Mouse (Mus musculus) liver, postnatal 0 days (tissue): ENCODE data around the gene Scamp1.

ENCODE experiments used
- CTCF ChIP-seq: sonication (generic); IDR thresholded peaks from 2 replicates; pipeline ENCODE4 v1.5.1; 2016; ENCODE audit warnings: antibody characterized with exemption, low read depth
- EP300 ChIP-seq: IDR thresholded peaks from 2 replicates; pipeline ENCODE4 v1.6.1; 2016; ENCODE audit warnings: antibody characterized with exemption, low read depth, mild to moderate bottlenecking

DNA sequence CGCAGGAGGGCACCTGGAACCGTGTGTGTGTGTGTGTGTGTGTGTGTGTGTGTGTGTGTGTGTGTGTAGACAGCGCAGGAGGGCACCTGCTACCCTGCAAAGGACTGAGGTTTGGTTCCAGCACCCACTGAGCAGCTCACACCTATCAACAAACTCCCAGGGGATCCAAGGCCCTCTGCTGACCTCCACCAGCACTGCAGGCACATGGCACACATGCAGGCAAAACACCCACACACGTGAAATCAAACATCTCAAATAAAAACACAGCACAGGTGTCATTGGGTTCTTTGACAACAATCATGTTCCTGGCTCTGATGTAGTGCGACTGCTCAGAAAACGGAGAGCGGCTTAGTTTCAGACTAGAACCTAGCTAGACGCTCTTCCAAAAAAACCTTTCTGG lies 34.9 kb downstream of the Scamp1 start:
- TF ChIP-seq CTCF, result peak; percentile 36
- TF ChIP-seq EP300, result no peak
